Mouse (Mus musculus) kidney, postnatal 36 days (tissue): ENCODE measurements around the gene Cavin3.

Source experiments
- DNase-seq, 2 experiments: peaks; one replicate each; pipeline ENCODE4 v3.0.0; 2021 to 2022; ENCODE audit warnings: mixed read lengths in 2 of 2

The Cavin3 gene

GRCm38 (mm10) chr7:105481505-105482411 lies at the start of gene Cavin3:
TSS of gene Cavin3 (minus strand) at chr7:105482300.
- DNase-seq: peak; percentile 78 to 79

DNA sequence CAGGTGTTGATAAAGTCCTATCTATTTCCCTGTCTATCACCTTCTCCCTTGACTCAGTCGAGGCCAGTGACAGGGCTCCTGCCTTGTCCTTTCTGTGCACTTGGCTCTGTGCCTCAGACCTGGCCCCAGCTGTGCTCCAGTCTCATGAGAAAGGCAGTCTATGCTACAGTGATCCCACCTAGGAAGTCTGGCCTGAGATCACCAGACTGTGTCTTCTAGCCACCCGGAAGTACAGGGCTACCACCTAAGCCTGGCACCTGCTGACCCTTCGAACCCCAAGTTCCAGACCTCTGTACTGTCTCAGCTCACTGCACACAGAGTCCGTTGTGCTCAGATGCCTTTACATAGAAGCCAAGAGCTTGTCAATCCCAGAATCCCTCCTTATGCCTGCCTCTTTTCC lies 46.0 kb upstream of the Cavin3 start:
- peak; percentile 43 to 62 for DNase-seq

DNA sequence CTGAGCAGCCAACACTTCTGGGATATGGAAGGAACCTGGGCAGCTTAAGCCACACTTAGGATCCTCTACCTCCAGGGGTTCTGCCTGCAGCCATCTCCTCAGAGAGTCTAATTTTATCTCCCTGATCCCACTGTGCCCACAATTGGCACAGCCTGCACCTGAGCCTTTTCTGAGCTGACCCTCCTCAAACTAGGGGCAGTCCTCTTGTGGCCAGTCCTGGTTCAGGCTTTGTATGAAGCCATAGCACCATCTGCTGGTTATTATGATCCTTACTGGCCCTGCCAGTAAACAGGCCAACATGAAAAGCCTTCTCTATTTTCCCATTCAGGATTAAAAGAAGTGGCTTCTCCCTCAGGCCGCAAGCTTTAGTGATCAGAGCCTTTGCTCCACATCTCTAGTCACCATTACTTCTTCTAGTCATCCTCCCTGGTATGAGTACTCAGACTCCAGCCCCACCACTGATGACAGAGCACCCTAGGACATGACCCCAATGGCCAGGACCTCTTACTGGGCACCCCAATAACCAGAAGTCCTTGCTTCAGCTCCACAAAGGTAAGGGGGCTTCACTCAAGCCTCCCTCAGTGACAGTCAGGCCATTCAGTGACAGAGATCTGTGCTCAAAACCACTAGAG lies 45.3 kb upstream of the Cavin3 start:
- DNase-seq: peak; percentile 61 to 62

- no peak for DNase-seq
These were observed 42.1 kb upstream of the Cavin3 start for GRCm38 (mm10) chr7:105524222-105524621.

- DNase-seq: peak; percentile 57 to 79
These were observed 38.1 kb upstream of the Cavin3 start for GRCm38 (mm10) chr7:105520201-105520600.

DNA sequence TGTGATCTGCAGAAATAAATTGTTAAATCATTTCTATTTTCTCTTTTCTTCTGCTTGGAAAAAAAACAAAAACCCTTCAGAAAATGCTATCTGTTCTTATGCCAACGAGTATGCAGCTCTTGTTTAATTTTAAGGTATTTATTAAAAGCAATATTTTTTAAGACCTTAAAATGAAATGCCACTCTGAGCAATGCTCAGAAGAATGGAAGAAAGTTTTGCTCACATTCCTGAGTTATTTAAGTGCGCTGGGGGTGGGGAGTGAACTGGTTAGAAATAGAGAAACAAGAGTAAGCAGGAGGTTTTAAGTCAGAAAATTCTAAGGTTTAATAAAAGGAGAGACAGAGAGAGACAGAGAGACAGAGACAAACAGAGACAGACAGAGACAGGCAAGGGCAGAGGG lies 37.7 kb upstream of the Cavin3 start:
- DNase-seq: no peak

DNA sequence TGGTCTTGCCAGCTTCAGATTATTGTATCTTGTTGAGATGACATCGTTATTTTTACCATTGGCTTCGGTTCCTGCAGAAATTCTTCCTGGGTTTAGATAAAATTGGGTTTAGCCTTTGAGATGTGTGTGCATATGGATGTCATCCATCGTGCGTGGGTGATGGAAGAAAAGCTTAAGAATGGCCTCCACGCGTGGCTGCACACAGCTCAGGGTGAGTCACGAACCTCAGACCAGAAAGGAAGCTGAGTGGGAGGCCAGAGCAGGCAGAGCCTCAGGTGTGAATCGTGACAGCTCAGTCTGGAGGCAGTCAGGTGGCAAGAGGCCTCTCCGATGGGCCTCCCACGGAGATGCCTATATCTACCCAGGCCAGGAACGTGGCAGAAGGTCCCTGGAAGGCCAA lies 37.2 kb upstream of the Cavin3 start:
- DNase-seq: no peak

DNA sequence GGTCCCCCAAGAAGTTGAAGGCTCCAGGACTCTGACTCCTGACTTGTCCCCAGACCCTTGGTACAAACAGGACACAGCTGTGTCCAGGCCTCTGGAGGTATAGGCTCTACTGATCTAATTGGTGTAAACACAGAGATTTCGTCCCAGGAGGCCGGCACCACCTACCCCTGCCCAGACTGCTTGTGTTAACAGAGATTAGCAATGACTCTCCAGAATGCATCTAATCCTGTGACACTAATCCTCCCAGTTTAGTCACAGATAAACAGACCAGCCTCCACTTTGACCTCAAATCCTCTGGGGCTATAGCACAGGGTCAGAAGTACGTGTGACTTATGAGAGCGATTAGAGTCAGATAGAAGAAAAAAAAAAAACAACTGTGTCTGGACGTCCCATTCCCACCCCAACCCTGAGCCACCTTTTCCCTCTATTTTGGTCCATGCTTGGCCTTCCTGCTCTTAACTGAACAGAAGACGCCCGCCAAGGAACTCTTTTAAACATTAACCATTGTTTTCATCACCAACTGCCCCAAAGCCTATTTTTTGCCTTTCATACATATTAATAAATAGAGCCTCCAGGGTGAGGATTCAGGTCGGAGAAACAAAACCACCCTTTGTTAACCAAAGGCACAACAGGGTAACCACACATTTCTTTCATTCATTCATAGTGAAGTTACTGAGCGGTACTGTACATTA lies 34.7 kb upstream of the Cavin3 start:
- DNase-seq: peak; percentile 12 to 65

- DNase-seq: peak; percentile 50 to 87
These were observed 33.1 kb upstream of the Cavin3 start for GRCm38 (mm10) chr7:105515178-105515577.

GRCm38 (mm10) chr7:105514561-105514960 lies 32.5 kb upstream of the Cavin3 start:
- no peak for DNase-seq

DNA sequence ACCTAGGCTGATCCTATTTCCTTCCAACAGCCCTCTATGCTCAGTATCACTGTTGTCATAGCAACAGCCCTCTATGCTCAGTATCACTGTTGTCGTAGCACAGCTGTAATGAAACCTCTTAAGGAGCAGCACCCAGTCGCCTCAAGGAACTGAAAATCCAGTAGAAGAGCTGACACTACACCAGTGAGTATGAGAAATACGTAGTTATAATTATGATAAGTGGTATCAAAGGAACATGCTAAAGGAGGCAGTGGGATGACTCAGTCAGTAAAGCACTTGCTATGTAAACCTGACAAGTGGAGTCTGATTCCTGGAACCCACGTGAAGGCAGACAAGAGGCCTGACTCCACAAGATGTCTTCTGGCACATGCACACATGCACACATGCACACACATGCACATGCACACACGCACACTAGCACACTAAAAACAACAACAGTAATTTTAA lies 31.8 kb upstream of the Cavin3 start:
- DNase-seq: no peak

GRCm38 (mm10) chr7:105510143-105510542 lies 28.0 kb upstream of the Cavin3 start:
- DNase-seq: no peak

- no peak for DNase-seq
These were observed 25.2 kb upstream of the Cavin3 start for GRCm38 (mm10) chr7:105507257-105507656.

- no peak for DNase-seq
These were observed 19.9 kb upstream of the Cavin3 start for GRCm38 (mm10) chr7:105501984-105502383.

DNA sequence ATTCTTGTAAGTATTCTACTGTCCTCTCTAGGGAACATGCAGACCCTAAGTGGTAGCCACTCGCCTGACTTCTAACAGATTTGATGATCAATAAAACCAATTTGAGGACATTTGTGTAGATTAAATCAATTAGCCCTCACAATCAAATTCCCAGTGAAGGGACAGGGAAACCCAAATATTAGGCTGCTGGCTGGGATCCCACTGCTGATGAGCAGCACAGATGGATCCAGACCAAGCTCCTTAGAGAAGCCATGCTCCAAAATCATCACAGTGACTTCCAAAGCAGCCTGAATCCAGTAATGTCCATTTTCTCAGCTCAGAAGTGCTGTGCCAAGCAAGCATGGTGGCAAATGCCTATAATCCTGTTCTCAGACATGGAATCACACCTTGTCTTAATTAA lies 17.6 kb upstream of the Cavin3 start:
- no peak for DNase-seq

- no peak for DNase-seq
These were observed 16.9 kb upstream of the Cavin3 start for GRCm38 (mm10) chr7:105498854-105499492.

DNA sequence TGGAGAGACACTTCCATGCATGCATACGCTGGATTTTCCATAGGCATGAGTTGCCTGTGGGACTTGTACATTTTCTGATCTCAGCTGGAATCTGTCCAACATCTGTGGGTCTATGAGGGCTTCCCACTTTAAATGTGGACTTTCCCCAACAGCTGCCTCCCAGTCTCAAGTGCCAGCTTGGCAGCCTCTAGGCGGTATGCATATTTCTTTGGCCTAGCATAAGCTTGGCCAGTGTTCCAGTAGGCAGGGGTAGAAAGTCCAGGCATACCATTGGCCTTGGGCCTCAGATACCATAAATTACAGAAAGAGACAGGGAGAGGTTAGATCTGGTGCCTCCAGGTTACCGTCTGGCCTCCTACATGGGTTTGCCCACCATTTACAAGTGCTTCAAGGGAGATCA lies 15.8 kb upstream of the Cavin3 start:
- DNase-seq: no peak

DNA sequence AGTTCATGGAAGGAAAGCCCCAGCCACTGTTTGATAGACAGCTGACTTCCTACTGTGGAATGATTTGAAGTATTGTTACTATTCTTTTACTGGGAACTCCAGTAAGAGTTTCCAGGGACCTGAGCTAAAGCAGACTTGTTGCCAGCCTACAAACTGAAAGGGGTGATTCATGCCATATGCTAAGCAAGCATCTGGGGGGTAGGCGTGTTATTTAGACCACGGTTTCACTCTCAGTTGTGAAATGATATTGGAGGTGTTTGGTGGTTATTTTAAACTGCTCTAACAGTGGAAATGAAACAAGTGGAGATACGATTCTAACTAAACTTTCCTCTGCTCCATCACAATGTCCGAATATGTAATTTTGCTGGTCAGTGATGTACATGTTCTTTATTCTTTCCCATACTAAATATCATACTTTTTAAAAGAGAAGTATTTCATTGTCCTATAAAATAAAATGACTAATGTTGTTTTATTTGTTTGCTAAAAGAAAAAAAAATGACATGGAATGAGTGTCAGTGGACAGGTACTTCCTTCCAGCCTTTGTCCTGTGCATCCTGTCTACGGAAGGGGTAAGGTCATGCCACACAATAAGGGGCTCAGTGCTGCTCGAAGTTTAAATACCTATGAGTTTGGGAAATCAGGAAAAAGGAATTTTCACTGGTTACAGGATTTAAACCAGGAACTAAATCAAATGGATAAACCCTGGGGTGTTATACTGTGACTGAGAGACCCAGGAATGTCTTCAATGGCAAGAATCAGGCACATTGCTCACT lies 5.2 kb upstream of the Cavin3 start:
- peak in 1 of 2 experiments; percentile 31 for DNase-seq

DNA sequence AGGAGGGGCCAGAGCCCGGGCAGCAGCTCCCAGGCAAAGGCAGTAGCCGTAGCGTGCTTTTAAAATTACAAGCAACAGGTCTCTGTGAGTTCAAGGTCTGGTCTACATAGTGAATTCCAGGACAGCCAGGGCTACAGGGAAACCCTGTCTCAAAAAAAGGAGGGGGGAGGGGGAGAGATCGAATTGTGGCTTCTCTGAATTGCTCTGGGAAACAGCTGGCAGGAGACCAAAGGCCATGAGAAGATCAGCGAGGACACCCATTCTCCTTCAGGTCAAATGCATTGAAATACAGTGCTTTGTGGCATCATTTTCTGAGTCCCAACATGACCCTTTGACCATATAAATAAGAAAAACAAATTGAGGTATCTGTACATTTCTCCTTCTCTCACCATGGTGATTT lies 2.9 kb upstream of the Cavin3 start:
- DNase-seq: peak in 1 of 2 experiments; percentile 30

GRCm38 (mm10) chr7:105482426-105482825 lies 326 bp upstream of the Cavin3 start:
- DNase-seq: peak; percentile 48 to 65

DNA sequence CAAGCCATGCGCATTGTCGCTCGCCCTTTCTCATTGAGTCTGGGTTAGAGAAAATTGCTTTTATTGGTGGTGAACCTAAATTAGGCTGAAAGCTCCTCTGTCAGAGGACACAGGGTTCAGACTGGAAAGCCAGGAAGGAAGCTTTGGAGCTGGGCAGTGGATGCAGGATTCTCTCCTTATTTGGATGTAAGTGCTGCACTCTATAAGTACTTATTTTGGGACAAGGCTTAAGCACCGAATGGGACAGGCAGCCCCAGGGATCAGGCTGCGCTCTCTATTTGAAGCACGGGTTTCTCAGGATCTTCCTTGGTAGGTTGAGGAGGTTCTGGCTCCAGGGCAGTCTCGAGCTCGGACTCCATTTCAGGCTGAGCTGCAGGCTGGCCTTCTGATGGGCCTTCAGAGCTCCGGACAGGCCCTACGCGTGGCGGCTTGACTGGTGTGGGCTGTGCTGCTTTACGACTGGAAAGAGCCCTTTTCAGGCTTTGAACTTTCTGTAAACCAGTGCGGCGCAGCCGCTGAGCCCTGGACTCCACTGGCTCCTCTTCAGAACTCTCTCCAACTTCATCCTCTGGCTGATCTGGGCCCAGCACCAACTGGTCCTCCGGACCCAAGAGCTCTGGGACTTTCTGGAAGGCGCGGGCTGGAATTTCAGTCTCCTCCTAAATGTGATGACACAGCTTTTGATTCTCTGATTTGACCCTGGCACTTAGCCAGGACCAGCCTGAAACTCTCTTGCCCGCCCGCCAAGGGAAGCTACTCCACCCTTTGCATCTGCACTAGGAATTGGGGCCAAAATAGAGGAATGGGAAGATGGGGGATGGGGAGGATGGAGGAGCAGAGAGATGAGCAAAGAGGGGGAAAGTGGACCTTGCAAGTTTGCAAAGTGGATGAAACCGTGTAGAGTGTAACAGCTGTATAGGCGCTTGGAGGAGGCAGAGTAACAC lies 1.3 kb downstream of the Cavin3 start:
- peak; percentile 57 to 61 for DNase-seq
